19 mouse cellular contexts compared by ENCODE assay signal in the genomic region with DNA sequence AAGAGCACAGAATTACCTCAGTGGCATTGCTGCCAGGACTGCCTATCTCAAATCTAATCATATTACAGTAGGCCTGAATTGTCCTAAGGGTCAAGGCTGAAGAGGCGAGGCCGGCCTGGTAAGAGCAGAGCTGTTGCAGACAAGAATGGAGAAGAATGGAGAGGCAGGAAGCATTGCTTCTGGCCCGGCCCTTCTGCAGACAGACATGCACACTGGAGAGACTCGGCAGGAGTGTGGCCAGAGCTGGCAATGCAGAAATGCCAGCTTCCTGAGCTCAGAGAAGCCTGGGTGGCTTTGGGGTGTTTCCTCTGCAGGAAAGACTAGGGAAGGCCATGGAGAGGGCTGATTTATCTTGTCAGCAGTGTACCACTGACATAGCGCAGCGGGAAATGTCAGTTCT. TPM values are rescaled to one million over a fixed set of nuclear protein-coding genes. Genes with fewer than 3 reads are reported as not detected.
DNase-seq lines count a peak whose midpoint lies in the region; ATAC-seq lines count a peak whose summit lies in the region.
"Had no signal": no experiment of that assay in that cellular context is flagged by ENCODE, and none has a peak within 500 bp of the region (broad histone marks: within the 10 kb centered on the region; RNA-seq: fewer than 3 reads in every experiment).

No protein-coding gene starts in this region.

- peak; percentile 5 for DNase-seq in adrenal gland, adult 8-10 months
- DNase-seq in adrenal gland, postnatal 4 days (ENCODE audit: low spot score in 2 of 2): no peak
- peak; percentile 2 for DNase-seq in adrenal gland, postnatal 25 days
- DNase-seq in cerebellum, adult 9-10 months: peak; percentile 58
- DNase-seq in urinary bladder, adult 2 months (ENCODE audit: low spot score): no peak
- no peak for DNase-seq in frontal cortex, postnatal 14 days (ENCODE audit: low spot score in 2 of 2)
- DNase-seq: kidney, adult 11 months; kidney, postnatal 25 days; layer of hippocampus, adult 9-11 months; lung, embryonic 14.5 days; lung, postnatal 4 days; midbrain, embryonic 14.5 days; right cerebral cortex, postnatal 25 days had no signal

- peak; percentile 25 to 34; a peak in 1 of 4 replicates for ATAC-seq in hematopoietic stem cell, adult 5-6 weeks (replicated peaks in 1 of 2; ENCODE audit: insufficient read depth in 1 of 2, low FRiP score in 2 of 2, low TSS enrichment in 1 of 2, low read depth in 1 of 2, poor library complexity in 2 of 2, severe bottlenecking in 2 of 2)
- ATAC-seq: forebrain, embryonic 16.5 days; liver, embryonic 12.5 days; Patski had no signal

RNA-seq across cellular contexts. Expression of a gene that starts 4.7 kb away (rescaled TPM):
- total RNA-seq in adrenal gland, adult 8-10 months (2022): under 1 TPM in 3 of 4 experiments, not detected in 1; 0.09 to 0.25 (median 0.10) TPM
- total RNA-seq in adrenal gland, postnatal 4 days (2021): under 1 TPM; 0.25 to 0.34 TPM
- total RNA-seq in adrenal gland, postnatal 25 days (2021): not detected in 2 replicates
- total RNA-seq in hematopoietic stem cell, adult 5-6 weeks (2017): 0.74 and 1.3 TPM in 2 replicates
- 0.04 TPM in 1 of 2 replicates, not detected in the other for polyA plus RNA-seq in urinary bladder, adult 2 months (2012; rRNA removed)
- total RNA-seq: gastrocnemius, adult 8-10 months; heart, adult 8-10 months had no signal
- polyA plus RNA-seq: lung, embryonic 14.5 days; Patski had no signal

RNA-seq across cellular contexts. Expression of a gene that starts 17.2 kb away (rescaled TPM):
- 10 to 100 TPM; 24.4 to 30.6 (median 26.5) TPM for total RNA-seq in adrenal gland, adult 8-10 months (2022)
- 10 to 100 TPM; 52.9 to 55.5 TPM for total RNA-seq in adrenal gland, postnatal 4 days (2021)
- total RNA-seq in adrenal gland, postnatal 25 days (2021): 122 and 134 TPM in 2 replicates
- 349 and 424 TPM in 2 replicates for total RNA-seq in hematopoietic stem cell, adult 5-6 weeks (2017)
- 6.1 and 6.2 TPM in 2 replicates for polyA plus RNA-seq in urinary bladder, adult 2 months (2012; rRNA removed)

Comparison
In these comparisons a context has a peak if more than half of its experiments do, and no peak if none do; other contexts are left out.
1. DNase-seq: peak in adrenal gland, adult 8-10 months (single experiment), adrenal gland, postnatal 25 days (single experiment) and cerebellum, adult 9-10 months (single experiment); none in adrenal gland, postnatal 4 days (0 of 2), urinary bladder, adult 2 months (single experiment) and frontal cortex, postnatal 14 days (0 of 2).